Mouse (Mus musculus) brain, embryonic 14.5 days (tissue): ENCODE measurements around the gene Ggnbp2.

Experiments used
- CTCF ChIP-seq: fragments of 200-500 bp; IDR thresholded peaks from 2 replicates; pipeline ENCODE4 v1.5.1; 2012; ENCODE audit warnings: inconsistent platforms, mild to moderate bottlenecking, moderate library complexity, borderline replicate concordance; ENCODE audit not compliant: insufficient read depth, insufficient read length; ENCODE audit errors: extremely low read depth
- POLR2A ChIP-seq: fragments of 200-500 bp; IDR thresholded peaks from 2 replicates; pipeline ENCODE4 v1.6.1; 2012; ENCODE audit warnings: mild to moderate bottlenecking, inconsistent platforms, borderline replicate concordance; ENCODE audit not compliant: poor library complexity, insufficient read depth, insufficient read length, severe bottlenecking; ENCODE audit errors: extremely low read depth

DNA sequence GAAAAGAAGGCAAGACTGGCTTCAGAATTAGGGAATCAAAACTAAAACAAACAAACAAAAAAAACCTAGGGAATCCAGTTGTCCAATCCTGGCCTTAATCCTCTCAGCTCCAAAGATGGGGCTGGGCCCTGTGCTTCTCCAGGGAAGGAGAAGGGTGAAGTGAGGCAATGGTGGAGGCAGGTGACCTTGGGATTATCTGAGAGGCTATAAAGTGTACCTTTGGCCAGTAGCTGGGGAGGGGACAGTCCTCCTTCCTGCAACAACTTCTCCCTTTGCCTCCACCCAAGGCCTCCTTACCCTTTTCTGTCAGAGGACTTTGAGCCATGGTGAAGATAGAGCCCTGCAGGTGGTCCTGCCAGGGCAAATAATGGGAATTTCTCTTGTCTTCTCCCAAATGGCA, 43.1 kb downstream of the Ggnbp2 start:
- TF ChIP-seq POLR2A (no peak), CTCF (no peak)
